Mouse (Mus musculus): ENCODE data around the gene Sorbs1.

- no peak for TF ChIP-seq CTCF (conservative IDR thresholded peaks at IDR 0.05; ENCODE audit: low read length)
- no peak for TF ChIP-seq POU5F1 (IDR thresholded peaks at IDR 0.05; ENCODE audit: borderline replicate concordance, low read length)
- no peak for TF ChIP-seq NANOG (IDR thresholded peaks at IDR 0.05; ENCODE audit: borderline replicate concordance, low read length)
These were observed 102.2 kb downstream of the Sorbs1 start for GRCm38 (mm10) chr19:40411379-40411813.

Measured in E14TG2a.4 (cell line).